Mouse (Mus musculus) heart, adult 8-10 months (tissue): ENCODE measurements around the gene Arhgap1. TPM values are rescaled to one million over a fixed set of nuclear protein-coding genes. Genes with fewer than 3 reads are reported as not detected.
"Not testable (repeated sequence)": the region's sequence is repeated elsewhere in the genome, so short reads cannot be mapped to it uniquely, and the experiment has no call there.

ENCODE experiments used
- DNase-seq: peaks from one replicate; pipeline ENCODE4 v3.0.0; 2022; ENCODE audit warnings: low spot score
- total RNA-seq, 4 experiments: library from RNA; stranded (reverse); gene quantifications; 2 replicates each; pipeline ENCODE4 v1.2.4; 2022

Gene Arhgap1
- total RNA-seq: 10 to 100 TPM; 20.6 to 24.6 (median 22.2) TPM

- DNase-seq: peak; percentile 97
Measured at GRCm38 (mm10) chr2:91649553-91650359, at the start of gene Arhgap1, which contains the start of gene Zfp408. Gene Arhgap1 (plus strand): TSS chr2:91649860. Gene Zfp408 (minus strand): TSS chr2:91649791.

GRCm38 (mm10) chr2:91600475-91600874 is 49.2 kb upstream of the Arhgap1 start:
- no peak for DNase-seq

- no peak for DNase-seq
Measured at GRCm38 (mm10) chr2:91602389-91602788, 47.3 kb upstream of the Arhgap1 start.

GRCm38 (mm10) chr2:91609370-91609769 is 40.3 kb upstream of the Arhgap1 start:
- DNase-seq: not testable (repeated sequence)

GRCm38 (mm10) chr2:91622356-91622755 is 27.3 kb upstream of the Arhgap1 start:
- no peak for DNase-seq

- DNase-seq: not testable (repeated sequence)
Measured at GRCm38 (mm10) chr2:91623366-91623765, 26.3 kb upstream of the Arhgap1 start.

- DNase-seq: no peak
Measured at GRCm38 (mm10) chr2:91627486-91627885, 22.2 kb upstream of the Arhgap1 start.

- DNase-seq: no peak
Measured at GRCm38 (mm10) chr2:91628171-91628570, 21.5 kb upstream of the Arhgap1 start.

- DNase-seq: no peak
Measured at GRCm38 (mm10) chr2:91629682-91630081, 20.0 kb upstream of the Arhgap1 start.

GRCm38 (mm10) chr2:91630384-91630783 is 19.3 kb upstream of the Arhgap1 start:
- DNase-seq: no peak

GRCm38 (mm10) chr2:91631826-91632225 is 17.8 kb upstream of the Arhgap1 start:
- DNase-seq: no peak

- DNase-seq: no peak
Measured at GRCm38 (mm10) chr2:91632316-91632715, 17.3 kb upstream of the Arhgap1 start.

GRCm38 (mm10) chr2:91633334-91633977 is 16.2 kb upstream of the Arhgap1 start:
- no peak for DNase-seq

- DNase-seq: no peak
Measured at GRCm38 (mm10) chr2:91634841-91635240, 14.8 kb upstream of the Arhgap1 start.

GRCm38 (mm10) chr2:91635486-91635885 is 14.2 kb upstream of the Arhgap1 start:
- DNase-seq: no peak

GRCm38 (mm10) chr2:91636229-91636628 is 13.4 kb upstream of the Arhgap1 start, which contains the start of gene F2:
Gene F2 (minus strand): TSS chr2:91636414.
- no peak for DNase-seq

GRCm38 (mm10) chr2:91636727-91637338 is 12.8 kb upstream of the Arhgap1 start:
- DNase-seq: no peak

GRCm38 (mm10) chr2:91638931-91639330 is 10.7 kb upstream of the Arhgap1 start:
- DNase-seq: no peak

GRCm38 (mm10) chr2:91642825-91643415 is 6.7 kb upstream of the Arhgap1 start:
- DNase-seq: no peak

GRCm38 (mm10) chr2:91644021-91644420 is 5.6 kb upstream of the Arhgap1 start:
- DNase-seq: no peak

- DNase-seq: no peak
Measured at GRCm38 (mm10) chr2:91645354-91645753, 4.3 kb upstream of the Arhgap1 start.

GRCm38 (mm10) chr2:91645811-91646210 is 3.8 kb upstream of the Arhgap1 start:
- no peak for DNase-seq
